In the genomic region with DNA sequence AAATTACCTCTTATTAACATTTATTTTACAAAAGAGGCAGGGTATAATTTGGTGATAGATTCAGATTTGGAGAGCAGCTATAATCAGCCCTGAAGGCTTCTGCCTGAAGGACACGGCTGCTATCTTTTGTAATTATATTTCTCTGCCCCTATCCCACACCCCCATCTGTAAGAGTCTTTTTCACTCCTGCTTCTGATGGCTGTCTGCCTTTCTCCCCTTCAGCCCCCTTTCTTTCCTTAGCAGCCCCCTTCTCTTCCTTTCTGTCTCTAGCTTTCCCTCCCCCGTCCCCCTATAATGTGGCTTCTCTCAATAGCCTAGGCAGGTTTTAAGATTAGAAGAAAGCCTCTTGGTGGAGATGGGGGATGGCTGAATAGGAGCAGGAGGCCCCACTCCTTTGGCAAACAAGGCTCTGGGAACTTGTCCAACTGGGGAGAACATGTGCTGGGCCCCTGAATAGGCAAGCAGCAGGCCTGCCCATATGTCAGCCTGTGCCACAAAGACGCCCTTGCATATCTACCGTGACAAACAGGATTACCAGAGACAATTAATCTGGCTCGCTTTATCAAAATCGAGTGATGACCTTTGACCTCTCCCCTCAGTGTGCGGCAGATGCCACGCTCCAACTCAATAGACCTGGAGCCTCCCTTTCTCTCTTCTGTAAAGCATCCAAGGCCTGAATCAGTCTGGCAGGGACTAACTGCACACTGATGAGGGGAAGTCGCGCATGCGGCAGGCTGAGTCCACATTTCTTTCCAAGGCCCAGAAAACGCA, we compare ENCODE assay signal across 8 mouse cellular contexts.
DNase-seq lines count a peak whose midpoint lies in the region; ATAC-seq and TF ChIP-seq lines count a peak whose summit lies in the region.

No protein-coding gene starts in this region.

- peak overlapping the region; percentile 95 for H3K27ac ChIP-seq in forebrain, embryonic 14.5 days (ENCODE audit: low read depth, low read length)
- no peak overlapping the region for H3K27ac ChIP-seq in intestine, embryonic 14.5 days (ENCODE audit: low read depth)
- H3K27ac ChIP-seq in limb, embryonic 14.5 days (replicated peaks; ENCODE audit: low read depth, low read length) = no peak overlapping the region; the same call in 1 of the 2 replicates

- no peak overlapping the region for H3K4me3 ChIP-seq in forebrain, embryonic 14.5 days (ENCODE audit: low read depth, low read length)
- no peak overlapping the region for H3K4me3 ChIP-seq in intestine, embryonic 14.5 days (ENCODE audit: low read depth, low read length)
- no peak overlapping the region for H3K4me3 ChIP-seq in limb, embryonic 14.5 days (replicated peaks; ENCODE audit: low read length)

- peak; percentile 2 to 5 for DNase-seq in urinary bladder, adult 18-20 months (ENCODE audit: low spot score in 2 of 2)
- DNase-seq in urinary bladder, postnatal 10 days (ENCODE audit: low spot score) = no peak
- DNase-seq in forebrain, embryonic 14.5 days (ENCODE audit: low spot score) = peak; percentile 99
- peak; percentile 62 for DNase-seq in intestine, embryonic 14.5 days (ENCODE audit: low spot score)
- peak; percentile 78 for DNase-seq in limb, embryonic 14.5 days (ENCODE audit: low spot score)
- peak; percentile 90 for DNase-seq in retina, embryonic 14.5 days (ENCODE audit: low spot score)
- DNase-seq in gastrocnemius, adult 8-10 months (ENCODE audit: low spot score in 2 of 2) = no peak
- DNase-seq in spleen, postnatal 10 days (ENCODE audit: low spot score in 2 of 2) = no peak

- no peak for TF ChIP-seq POLR2A in limb, embryonic 14.5 days (IDR thresholded peaks at IDR 0.05; ENCODE audit: borderline replicate concordance, extremely low read depth, insufficient read depth, insufficient read length)

- H3K27me3 ChIP-seq in forebrain, embryonic 14.5 days (replicated peaks; ENCODE audit: control insufficient read depth, insufficient read depth, low read length) = no peaks in the 10 kb centered on the region
- no peaks in the 10 kb centered on the region for H3K27me3 ChIP-seq in intestine, embryonic 14.5 days (replicated peaks; ENCODE audit: control insufficient read depth, insufficient read depth, low read length)
- no peaks in the 10 kb centered on the region for H3K27me3 ChIP-seq in limb, embryonic 14.5 days (ENCODE audit: control insufficient read depth, insufficient read depth, low read length)

- no peaks in the 10 kb centered on the region for H3K36me3 ChIP-seq in forebrain, embryonic 14.5 days (ENCODE audit: control insufficient read depth, insufficient read depth, low read length)
- no peaks in the 10 kb centered on the region for H3K36me3 ChIP-seq in intestine, embryonic 14.5 days (ENCODE audit: control insufficient read depth, insufficient read depth, low read length)
- no peaks in the 10 kb centered on the region for H3K36me3 ChIP-seq in limb, embryonic 14.5 days (ENCODE audit: control insufficient read depth, insufficient read depth, low read length)

- H3K4me2 ChIP-seq in forebrain, embryonic 14.5 days (ENCODE audit: low read length) = no peak overlapping the region
- no peak overlapping the region for H3K4me2 ChIP-seq in intestine, embryonic 14.5 days (ENCODE audit: low read length)
- H3K4me2 ChIP-seq in limb, embryonic 14.5 days (replicated peaks; ENCODE audit: low read depth, low read length, severe bottlenecking) = no peak overlapping the region

- peak; percentile 98 for ATAC-seq in forebrain, embryonic 14.5 days
- ATAC-seq in intestine, embryonic 14.5 days (replicated peaks; ENCODE audit: low FRiP score, low TSS enrichment, low read depth) = peak; percentile 91
- ATAC-seq in limb, embryonic 14.5 days (ENCODE audit: low FRiP score, low read depth) = peak; percentile 76

- H3K4me1 ChIP-seq in forebrain, embryonic 14.5 days (ENCODE audit: control insufficient read depth, insufficient read depth, low read length) = peaks cover 19% of the 10 kb centered on the region
- H3K4me1 ChIP-seq in intestine, embryonic 14.5 days (replicated peaks; ENCODE audit: control insufficient read depth, insufficient read depth, low read length) = no peaks in the 10 kb centered on the region
- H3K4me1 ChIP-seq in limb, embryonic 14.5 days (ENCODE audit: control insufficient read depth, insufficient read depth, low read length) = peaks cover 8% of the 10 kb centered on the region; the same call in 1 of the 2 replicates

- H3K9me3 ChIP-seq in forebrain, embryonic 14.5 days (replicated peaks; ENCODE audit: control insufficient read depth, low read length) = no peaks in the 10 kb centered on the region
- H3K9me3 ChIP-seq in intestine, embryonic 14.5 days (ENCODE audit: control insufficient read depth, low read length) = no peaks in the 10 kb centered on the region
- H3K9me3 ChIP-seq in limb, embryonic 14.5 days (ENCODE audit: control insufficient read depth, low read length) = no peaks in the 10 kb centered on the region

- H3K9ac ChIP-seq in forebrain, embryonic 14.5 days (ENCODE audit: low read length) = no peak overlapping the region
- no peak overlapping the region for H3K9ac ChIP-seq in intestine, embryonic 14.5 days (ENCODE audit: low read length)
- H3K9ac ChIP-seq in limb, embryonic 14.5 days (ENCODE audit: low read depth, low read length, severe bottlenecking) = no peak overlapping the region

- WGBS in forebrain, embryonic 14.5 days = 3% methylated on average over 12 of the region's 12 CpGs
- WGBS in intestine, embryonic 14.5 days = 50% methylated on average over 12 of the region's 12 CpGs
- WGBS in limb, embryonic 14.5 days = 70% methylated on average over 12 of the region's 12 CpGs

Comparison
In these comparisons a context has a peak if more than half of its experiments do, and no peak if none do; other contexts are left out.
1. DNase-seq: peak in urinary bladder, adult 18-20 months (2 of 2), forebrain, embryonic 14.5 days (single experiment), intestine, embryonic 14.5 days (single experiment), limb, embryonic 14.5 days (single experiment) and retina, embryonic 14.5 days (single experiment); none in urinary bladder, postnatal 10 days (single experiment), gastrocnemius, adult 8-10 months (0 of 2) and spleen, postnatal 10 days (0 of 2).
2. Peak in every context shown above with its lines, with median percentiles within 50 percentile points of each other: ATAC-seq.